Mouse (Mus musculus) mouse trophoblast stem cell (cell line): ENCODE measurements around the gene Pdf.

ENCODE experiments used
- in situ Hi-C, 2 experiments: fragments of 300-500 bp; cut with MseI, MboI; formaldehyde crosslinking; loops; 2 replicates in 1 of 2; 3 replicates in 1 of 2; pipeline ENCODE4 v1.15.1; 2025

Pdf gene

DNA sequence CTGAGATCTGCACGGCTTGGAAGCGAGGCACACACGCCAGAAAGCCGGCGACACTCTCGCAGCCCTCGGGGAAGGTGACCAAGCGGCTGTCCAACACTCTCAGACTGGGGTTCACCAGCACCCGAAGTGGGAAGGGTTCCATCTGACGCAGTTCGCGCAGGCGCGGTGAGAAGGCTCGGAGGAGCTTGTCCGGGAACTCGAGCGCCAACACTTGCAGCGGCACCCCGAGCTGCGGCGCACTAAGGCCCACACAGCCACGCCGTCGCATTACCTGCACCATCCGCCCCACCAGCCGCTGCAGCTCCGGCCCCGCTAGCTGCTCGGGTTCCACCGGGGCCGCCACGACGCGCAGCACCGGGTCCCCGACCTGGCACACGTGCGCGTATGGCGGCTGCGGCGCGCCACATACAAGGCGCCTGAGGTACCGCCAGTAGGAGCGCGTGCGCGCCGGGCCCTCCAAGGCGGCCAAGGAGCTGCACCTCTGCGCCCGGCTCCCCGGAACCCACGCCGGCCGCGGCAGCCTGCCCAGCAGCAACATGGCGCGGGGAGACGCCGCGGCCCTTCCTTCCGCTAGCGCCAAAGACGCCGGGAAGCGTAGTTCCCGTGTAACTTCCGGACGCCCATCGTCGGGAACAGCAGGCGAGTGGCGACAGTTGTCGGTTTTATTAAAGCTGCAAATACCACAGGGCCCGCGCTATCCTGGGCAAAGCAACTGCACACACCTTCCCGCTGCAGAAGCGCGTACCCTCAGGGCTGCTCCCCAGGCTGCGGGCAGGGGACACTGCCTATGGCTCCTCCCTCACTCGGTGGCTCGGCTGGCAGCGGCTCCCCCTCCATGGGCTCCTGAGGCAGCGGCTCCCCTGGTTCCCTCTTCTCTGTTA is at the start of gene Pdf:
Gene Pdf (minus strand): TSS at position 554 of the 881 bp plus-strand sequence.
- in situ Hi-C loops: no loop called here

DNA sequence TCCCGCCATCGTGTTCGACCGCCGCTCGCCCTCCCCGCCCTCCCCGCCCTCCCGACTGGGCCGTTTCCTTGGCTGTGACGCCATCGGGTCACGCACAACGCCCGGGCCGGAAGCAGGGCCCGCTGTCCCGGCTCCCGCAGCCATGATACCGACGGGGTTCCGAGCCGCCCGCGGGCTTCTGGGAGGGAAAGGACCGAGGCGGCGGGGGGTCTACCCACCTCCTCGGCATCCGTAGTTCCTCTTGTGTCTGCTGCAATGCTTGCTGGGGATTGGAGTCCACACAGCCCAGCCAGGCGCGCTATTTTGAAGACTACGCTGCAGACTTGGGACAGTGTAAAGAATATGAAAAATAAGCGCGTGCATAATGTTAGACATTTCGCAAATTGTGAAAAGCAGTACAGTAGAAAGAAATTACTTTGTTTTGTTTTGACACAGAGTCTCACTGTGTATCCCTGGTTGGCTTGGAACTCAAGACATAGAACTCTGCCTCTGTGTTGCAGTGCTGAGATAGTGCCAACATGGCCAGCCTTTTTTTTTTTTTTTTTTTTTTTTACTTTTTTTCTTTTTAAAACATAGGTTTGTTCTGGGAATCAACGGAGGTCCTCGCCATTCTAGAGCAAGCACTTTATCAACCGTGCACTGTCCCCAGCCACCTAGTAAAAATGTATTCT is 48.1 kb upstream of the Pdf start, which contains the start of gene Terf2:
Gene Terf2 (minus strand): TSS at position 182 of the 671 bp plus-strand sequence.
- in situ Hi-C loops: no loop called here

DNA sequence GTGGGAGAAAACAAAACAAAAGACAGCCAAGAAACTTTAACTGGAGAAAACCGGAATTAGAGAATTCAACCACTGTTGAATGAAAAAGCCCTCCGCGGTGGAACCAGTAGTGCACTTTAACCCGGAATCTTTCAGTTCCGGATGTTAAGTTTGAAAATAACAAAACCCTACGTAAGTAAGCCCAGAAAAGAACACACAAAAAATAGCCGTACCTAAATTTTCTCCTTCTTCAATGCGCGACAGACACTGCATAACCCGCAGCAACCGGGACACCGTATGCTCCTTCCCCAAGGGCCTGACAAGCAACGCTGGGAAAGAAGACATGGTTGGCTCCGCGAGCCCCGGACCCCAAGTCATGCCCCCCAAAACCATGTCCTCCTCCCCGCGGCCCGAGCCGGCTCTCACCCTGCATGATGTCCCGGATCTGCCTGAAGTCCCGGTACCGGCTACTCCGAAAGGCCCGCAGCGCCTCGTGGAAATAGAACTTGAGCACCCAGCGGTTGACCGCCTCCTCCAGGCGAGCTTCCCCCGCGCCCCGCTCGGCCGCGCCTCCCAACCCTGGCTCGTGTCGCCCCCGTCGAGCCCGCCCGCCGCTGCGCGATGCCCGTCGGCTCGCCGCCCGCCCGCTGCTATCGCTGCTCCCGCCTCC is 47.4 kb upstream of the Pdf start:
- in situ Hi-C loops: no loop called here

DNA sequence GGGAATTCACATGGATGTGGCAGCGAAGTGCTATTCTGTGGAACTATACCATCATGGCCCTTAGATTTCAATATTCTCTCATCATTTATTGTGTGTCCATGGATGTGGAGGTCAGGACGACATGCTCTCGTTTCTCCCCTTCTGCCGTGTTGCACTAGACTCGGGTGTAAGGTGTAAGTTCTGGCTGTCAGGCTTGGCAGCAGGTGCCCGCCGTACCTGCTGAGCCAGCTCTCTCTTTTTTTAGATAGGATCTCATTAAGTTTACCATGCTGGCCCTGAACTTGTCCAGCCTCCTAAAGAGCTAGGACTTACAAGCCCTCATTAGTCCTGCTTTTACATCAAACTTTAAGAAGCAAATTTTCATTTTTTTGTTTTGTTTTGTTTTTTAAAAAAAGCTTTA is 42.1 kb upstream of the Pdf start:
- in situ Hi-C loops: no loop called here

DNA sequence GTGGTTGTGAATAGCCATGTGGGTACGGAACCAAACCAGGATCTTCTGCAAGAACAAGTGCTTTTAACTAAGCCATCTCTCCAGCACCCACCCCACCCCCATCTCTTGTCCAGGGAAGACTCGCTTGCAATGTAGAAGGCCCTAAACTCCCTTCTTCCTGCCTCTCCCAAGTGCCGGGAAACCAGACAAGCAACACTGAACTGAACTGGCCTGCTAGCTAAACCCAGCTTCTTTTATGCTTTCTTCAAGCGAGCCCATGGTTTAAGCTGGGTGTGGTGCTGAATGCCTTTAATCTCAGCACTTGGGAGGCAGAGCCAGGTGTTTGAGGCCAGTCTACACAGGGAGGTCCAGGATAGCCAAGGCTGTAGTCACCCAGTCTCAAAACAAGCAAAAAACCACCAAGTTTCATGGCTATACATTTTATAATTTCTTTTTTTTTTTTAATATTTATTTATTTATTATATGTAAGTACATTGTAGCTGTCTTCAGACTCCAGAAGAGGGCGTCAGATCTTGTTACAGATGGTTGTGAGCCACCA is 40.2 kb upstream of the Pdf start:
- in situ Hi-C loops: no loop called here

DNA sequence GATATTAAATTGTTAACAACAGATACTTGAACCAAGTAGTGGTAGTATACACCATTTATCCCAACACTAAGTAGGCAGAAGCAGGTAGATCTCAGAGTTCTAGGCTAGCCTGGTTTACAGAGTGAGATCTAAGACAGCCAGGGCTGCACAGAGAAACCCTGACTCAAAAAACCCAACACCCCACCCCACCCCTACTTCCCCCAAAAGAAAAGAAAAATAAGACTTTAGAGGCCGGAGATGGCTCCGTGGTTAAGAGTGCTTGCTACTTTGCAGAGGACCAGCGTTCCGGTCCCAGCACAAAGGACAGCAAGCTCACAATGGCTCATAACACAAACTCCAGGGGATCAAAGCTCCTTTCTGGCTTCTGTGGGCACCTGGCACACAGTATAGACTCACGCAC is 37.6 kb upstream of the Pdf start:
- in situ Hi-C loops: no loop called here

DNA sequence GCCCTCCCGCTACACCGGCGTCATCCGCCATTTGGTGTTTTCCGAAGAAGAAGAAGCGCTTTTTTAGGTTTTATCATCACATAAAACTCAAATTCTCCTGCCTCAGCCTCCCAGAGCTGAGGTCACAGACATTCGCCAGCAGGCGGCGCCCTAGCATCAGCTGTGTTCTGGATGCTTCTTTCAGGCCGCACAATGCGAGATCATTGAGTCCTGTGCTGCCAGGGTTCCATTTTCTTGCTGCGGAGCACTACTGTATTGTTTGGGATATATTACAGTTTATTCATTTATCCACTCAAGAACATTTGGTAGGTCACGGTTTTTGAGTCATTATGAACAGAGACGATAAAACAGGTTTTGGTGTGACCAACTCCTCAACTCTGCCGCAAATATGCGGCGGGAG is 36.9 kb upstream of the Pdf start:
- in situ Hi-C loops: no loop called here

DNA sequence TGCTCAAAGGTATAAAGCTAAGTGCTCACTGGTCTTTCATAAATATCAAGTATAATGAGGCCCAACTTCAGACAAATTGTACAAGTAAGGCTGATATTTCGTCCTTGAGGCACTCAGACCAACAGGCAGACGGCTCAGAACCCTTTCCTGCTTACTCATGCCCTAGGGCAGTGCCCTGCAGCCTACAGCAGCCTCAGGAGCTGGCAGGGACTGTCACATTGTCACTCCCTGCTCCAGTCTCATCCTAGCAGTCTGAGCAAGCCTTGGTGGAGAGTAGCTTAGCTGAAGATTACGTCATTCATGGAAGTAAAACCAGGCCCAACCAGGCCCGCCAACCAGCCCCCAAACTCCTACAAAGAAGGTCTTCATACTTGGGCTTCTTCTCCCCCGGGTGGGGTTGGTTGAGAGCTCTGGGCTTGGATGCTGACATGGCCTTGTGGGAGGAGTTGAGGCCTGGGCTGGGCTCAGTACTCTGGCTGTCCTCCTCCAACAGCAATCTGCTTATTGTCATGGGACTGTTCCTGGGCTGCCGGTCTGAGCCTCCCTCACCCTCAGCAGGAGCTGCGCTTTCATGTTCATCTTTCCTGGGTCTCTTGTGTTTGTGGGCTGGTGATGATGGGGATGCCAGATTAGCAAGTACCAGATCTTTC is 27.9 kb upstream of the Pdf start:
- in situ Hi-C loops: no loop called here

DNA sequence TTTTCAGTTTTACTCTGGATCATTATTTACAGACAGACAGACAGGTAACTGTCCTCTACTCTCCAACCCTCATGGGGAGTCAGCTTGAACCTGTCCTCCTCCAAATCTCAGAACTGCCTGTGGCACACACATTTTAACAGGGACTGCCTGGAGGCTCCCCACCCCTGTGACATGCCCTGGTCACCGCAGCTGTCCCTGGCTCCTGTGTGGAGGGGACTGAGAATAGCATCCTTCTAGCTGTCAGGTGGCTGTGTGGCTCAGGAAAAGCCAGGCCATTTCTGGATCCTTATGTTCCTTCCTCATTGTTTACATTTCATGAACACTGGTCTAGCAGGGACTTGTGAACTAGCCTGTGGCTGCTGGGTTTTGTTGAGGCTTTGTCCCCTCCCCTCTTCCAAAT is 25.7 kb upstream of the Pdf start:
- in situ Hi-C loops: no loop called here

DNA sequence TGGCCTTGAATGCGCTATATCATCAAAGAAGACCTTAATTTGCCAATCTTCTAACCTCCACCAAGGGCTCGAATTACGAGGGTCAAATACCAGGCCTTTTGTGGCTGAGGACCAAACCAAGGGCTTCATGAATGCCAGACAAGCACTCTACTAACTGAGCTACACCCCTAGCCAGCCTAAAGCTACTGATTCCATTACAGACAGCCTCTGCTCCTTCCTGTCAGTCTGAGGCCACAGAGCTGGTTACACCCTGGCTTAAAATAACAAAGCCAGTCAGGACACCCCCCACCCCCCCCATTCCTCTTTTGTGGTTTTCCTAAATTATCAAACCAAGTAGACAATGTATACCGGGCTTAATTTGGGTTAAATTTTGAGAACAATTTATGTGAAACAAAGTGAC is 25.3 kb upstream of the Pdf start:
- in situ Hi-C loops: no loop called here

DNA sequence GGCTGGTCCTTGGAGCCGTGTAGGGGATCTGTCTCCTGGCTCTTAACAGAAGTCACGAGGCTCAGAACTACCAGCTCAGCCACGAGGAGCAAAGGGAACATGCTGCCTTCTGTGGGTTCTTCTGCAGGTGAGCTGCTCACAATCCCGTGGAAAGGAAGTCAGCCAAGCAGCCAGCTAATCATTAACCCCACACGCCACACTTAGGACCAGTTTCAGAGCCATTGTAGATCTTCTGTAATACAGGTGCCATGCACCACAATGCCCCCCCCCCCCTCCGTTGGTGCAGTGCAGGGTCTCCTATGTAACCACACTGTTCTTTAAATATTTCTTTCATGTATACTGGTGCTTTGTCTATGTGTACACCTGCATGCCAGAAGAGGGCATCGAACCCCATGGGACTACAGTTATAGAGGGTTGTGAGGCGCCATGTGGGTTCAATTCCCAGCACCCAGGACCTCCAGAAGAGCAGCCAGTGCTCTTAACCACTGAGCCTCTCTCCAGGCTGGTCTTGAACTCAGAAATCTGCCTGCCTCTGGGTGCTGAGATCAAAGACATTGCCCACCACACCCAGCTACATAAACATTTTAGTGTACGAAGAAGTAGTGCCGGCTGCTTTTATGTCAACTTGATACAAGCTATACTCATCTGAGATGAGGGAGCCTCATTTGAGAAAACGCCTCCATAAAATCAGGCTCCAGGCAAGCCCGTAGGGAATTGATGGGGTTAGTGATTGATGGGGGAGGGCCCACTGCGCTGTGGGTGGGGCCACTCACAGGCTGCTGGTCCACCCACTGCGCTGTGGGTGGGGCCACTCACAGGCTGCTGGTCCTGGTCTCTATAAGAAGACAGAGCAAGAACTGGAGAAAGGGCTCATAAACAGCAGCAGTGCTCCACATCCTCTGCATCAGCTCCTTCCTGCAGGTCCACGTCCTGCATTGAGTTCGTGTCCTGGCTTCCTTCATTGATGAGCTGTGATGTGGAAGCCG is 17.4 kb upstream of the Pdf start, which contains the start of gene Tmed6:
Gene Tmed6 (minus strand): TSS at position 134 of the 986 bp plus-strand sequence.
- in situ Hi-C loops: no loop called here

DNA sequence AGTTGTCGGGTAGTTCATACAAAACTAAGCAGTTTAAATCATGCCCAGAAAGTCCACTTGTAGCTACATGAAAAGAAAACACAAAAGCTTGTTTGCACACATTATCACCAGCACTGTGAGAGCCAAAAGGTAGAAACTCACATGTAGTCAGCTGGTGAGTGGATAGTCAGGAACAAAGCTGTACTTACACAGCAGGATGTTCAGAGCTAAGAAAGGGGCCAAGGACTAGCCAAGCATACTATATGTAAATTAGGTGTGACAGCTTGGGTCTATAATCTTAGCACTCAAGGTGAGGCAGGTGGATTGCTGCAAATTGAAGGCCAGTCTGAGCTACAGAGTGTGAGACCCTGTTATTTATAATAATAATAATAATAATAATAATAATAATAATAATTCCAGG is 14.2 kb upstream of the Pdf start:
- in situ Hi-C loops: no loop called here

DNA sequence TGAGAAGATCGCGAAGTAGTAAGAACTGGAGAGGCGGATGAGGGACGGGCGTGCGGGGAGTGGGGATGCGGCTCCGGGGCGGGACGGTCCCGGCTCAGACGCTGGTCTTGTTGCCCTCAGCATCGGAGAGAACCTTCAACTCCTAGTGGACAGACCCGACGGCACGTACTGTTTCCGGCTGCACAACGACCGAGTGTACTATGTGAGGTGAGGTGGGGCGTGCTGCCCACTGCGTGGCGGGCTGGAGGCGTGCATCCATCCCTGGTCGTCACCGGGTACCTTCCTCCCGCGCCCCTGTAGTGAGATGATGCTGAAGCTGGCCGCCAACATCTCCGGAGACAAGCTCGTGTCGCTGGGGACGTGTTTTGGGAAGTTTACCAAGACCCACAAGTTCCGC is 8.6 kb upstream of the Pdf start:
- in situ Hi-C loops: no loop called here

DNA sequence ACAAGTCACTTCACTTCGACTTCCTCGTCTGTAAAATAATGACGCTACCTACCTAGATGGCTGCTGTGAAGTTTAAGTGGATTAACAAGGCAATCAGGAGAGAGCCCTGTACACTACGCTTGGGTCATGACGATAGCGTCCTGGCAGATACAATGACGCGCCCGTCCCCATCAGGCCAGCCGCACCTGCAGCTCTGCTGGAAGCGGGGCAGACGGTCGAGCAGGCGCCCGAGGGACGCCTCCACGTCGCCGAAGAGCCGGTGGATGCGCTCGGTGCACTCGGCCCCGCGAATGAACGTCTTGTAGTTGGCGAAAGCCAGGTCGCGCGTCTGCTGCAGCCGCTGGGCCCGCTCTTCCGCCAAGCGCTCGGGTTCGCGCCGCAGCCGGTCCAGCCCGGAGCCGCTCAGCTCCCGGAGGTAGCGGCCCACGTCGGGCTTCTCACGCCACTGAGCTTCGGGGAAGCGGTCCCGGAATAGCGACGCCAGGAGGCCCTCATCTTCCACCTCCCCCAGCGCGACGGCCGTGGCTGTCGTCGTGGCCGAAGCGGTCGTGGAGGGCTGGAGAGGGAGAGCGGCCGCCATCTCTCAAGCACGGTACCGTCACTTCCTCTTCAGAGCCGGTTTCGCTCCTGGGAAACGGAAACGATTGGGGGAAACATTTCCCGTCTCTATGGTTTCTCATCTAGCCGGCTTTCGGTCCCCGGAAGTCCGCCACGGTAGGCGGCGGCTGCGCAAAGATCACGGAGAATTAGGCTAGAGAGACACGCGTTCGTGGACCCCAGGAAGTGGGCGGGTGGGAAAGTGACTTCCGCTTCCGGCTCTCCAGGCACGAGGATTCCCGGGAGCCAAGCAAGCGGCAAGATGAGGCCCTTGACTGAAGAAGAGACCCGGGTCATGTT is 7.9 kb upstream of the Pdf start, which contains the start of the genes Cog8 and Nip7:
Gene Cog8 (minus strand): TSS at position 614 of the 897 bp plus-strand sequence.
Gene Nip7 (plus strand): TSS at position 802 of the 897 bp plus-strand sequence.
- in situ Hi-C loops: no loop called here

DNA sequence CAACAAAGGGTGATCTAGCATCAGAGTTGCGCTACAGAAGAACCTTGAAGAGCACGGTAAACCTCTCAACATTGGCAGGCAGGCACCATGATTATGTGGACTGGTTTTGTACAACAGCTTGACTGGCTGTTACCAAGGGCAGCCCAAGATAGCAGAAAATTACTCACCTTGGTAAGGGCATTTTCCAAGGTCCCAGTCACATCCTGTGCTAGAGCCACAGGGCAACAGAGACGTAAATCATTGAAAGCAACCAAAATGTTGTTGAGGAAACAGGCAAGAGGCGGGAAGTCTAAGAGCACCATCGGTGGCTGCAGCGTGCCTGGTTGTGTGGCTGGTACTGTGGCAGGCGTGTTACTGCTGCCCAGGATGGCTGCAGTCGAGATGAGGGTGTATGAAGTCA is 3.6 kb upstream of the Pdf start:
- in situ Hi-C loops: no loop called here

DNA sequence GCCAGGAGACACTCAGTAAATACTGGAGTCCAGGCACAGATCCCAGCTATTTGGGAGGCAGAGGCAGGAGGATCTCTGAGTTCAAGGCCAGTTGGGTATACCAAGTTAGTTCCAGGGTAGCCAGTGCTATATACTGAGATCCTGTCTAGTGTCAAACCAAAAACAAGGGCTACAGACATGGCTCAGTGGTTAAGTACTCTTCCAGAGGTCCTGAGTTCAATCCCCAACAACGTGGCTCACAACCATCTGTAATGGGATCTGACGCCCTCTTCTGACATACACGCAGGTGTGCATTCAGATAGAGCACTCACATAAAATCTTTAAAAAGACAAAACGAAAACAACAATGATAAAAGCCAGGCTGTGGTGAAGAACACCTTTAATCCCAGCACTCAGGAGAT is 1.1 kb upstream of the Pdf start:
- in situ Hi-C loops: no loop called here

DNA sequence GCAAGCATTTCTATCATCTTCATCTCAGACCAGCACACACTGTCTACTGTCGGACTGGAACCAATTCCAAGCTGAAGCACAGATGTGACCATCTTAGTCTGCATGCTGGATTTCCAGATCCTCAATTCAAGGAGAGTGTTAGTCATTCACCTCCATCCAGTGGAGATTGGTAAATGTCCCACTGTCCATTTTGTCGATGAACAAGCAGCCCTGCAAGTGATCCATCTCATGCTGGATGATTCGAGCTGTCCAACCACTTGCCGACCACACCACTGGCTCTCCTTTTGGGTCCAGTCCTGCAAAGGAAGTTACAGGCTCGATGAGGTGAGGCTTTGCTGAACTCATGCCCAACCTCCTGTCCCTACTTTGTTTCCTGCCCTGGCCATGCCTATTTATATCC is 1.4 kb downstream of the Pdf start:
- in situ Hi-C loops: no loop called here

DNA sequence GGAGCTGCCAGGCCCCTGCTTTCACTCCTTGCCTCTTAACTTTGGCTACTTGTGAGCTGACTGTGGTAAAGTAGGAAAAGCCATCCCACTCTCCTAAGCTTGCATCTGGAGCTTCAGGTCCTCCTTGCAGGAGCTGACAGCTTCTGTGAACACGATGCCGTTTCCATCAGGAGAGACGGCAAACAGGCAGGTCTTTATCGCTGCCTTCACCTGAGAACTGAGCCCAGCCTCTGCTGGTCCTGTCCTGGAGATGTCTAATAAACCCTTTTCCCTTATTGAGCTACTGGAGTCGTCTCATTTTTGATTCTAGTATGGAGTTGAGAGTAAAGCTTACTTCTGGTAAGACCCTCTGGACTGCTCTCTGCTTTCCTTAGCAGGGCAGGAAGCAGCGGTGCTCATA is 2.9 kb downstream of the Pdf start:
- in situ Hi-C loops: no loop called here

DNA sequence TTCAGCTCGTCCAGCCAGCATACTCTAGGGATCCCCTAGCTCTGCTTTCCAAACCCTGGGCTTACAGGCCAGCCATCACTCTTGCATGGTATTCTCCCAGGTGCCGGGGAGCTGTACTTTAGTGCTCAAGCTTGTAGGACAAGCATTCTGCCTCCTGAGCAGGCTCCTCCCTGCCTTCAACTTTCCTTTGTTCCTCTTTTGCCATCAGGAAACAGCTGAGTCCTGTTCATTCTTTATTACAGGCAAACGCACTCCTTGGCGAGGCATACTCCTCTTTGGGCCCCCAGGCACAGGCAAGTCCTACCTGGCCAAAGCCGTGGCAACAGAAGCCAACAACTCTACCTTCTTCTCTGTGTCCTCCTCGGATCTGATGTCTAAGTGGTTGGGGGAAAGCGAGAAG is 7.8 kb downstream of the Pdf start:
- in situ Hi-C loops: no loop called here
